Mouse (Mus musculus): Measurements from ENCODE around the gene Tcl1b1.
"Not testable (repeated sequence)": the region's sequence is repeated elsewhere in the genome, so short reads cannot be mapped to it uniquely, and the experiment has no call there.

The Tcl1b1 gene

GRCm38 (mm10) chr12:105199684-105200497 is 40.4 kb downstream of the Tcl1b1 start:
- DNase-seq (ENCODE audit: low spot score) = not testable (repeated sequence)

- DNase-seq (ENCODE audit: low spot score) = not testable (repeated sequence)
Measured at GRCm38 (mm10) chr12:105201657-105202056, 42.2 kb downstream of the Tcl1b1 start, which contains the start of gene Tcl1b4. Tcl1b4 (plus strand) TSS chr12:105201957.

GRCm38 (mm10) chr12:105207071-105207470 is 47.6 kb downstream of the Tcl1b1 start:
- no peak for DNase-seq (ENCODE audit: low spot score)

- DNase-seq (ENCODE audit: low spot score) = no peak
Measured at GRCm38 (mm10) chr12:105208441-105208840, 49.0 kb downstream of the Tcl1b1 start.

GRCm38 (mm10) chr12:105209231-105209630 is 49.7 kb downstream of the Tcl1b1 start:
- no peak for DNase-seq (ENCODE audit: low spot score)
